Mouse (Mus musculus) gastrocnemius, adult 2 months (tissue): ENCODE measurements around the gene Epm2a. TPM values are rescaled to one million over a fixed set of nuclear protein-coding genes. Genes with fewer than 3 reads are reported as not detected.

ENCODE experiments used
- DNase-seq: peaks from one replicate; pipeline ENCODE4 v3.0.0; 2022
- H3K27ac ChIP-seq: fragments of 200-600 bp; 2 replicates; pipeline ENCODE4 v1.8.1; 2022; ENCODE audit warnings: mild to moderate bottlenecking
- H3K4me3 ChIP-seq: fragments of 200-600 bp; 2 replicates; pipeline ENCODE4 v1.8.1; 2022; ENCODE audit warnings: mild to moderate bottlenecking, moderate library complexity
- CTCF ChIP-seq: fragments of 200-600 bp; IDR thresholded peaks from 2 replicates; pipeline ENCODE4 v1.8.1; 2022; ENCODE audit warnings: antibody characterized with exemption, mild to moderate bottlenecking, moderate library complexity
- intact Hi-C: fragments of 180-260 bp; cut with DNase I; formaldehyde crosslinking; loops from one replicate; pipeline ENCODE4 v1.15.1; 2025
- total RNA-seq, 2 experiments: library from RNA; stranded (reverse); gene quantifications; 2 replicates each; pipeline ENCODE4 v1.2.3; 2021

The Epm2a gene
- total RNA-seq, 2 experiments from 2014 or later, result 90.9 to 91.5 TPM

GRCm38 (mm10) chr10:11449556-11450305 is 106.5 kb downstream of the Epm2a start:
- Histone ChIP-seq H3K27ac (no peak overlapping the region), H3K4me3 (no peak overlapping the region)
- TF ChIP-seq CTCF, result peak; percentile 82
- intact Hi-C loops, result loop anchor here (10.0 kb wide), 2 partner anchors 85 to 1165 kb away; no protein-coding TSS in a partner anchor
- DNase-seq, result peak; percentile 65

GRCm38 (mm10) chr10:11452537-11452936 is 109.3 kb downstream of the Epm2a start:
- Histone ChIP-seq H3K4me3 (no peak overlapping the region), H3K27ac (no peak overlapping the region)
- intact Hi-C loops, result loop anchor here (10.0 kb wide), 2 partner anchors 88 to 1162 kb away; no protein-coding TSS in a partner anchor
- TF ChIP-seq CTCF, result no peak
- DNase-seq, result no peak

- DNase-seq, result no peak
- intact Hi-C loops, result loop anchor here (10.0 kb wide), 2 partner anchors 93 to 1157 kb away; no protein-coding TSS in a partner anchor
- H3K4me3 ChIP-seq, result no peak overlapping the region
- no peak overlapping the region for H3K27ac ChIP-seq
- TF ChIP-seq CTCF, result peak; percentile 7; the same call in 1 of the 2 replicates
Measured at GRCm38 (mm10) chr10:11457445-11457844, 114.2 kb downstream of the Epm2a start.

- intact Hi-C loops, result no loop called here
Measured at GRCm38 (mm10) chr10:11491956-11492355, 148.8 kb downstream of the Epm2a start.

More at GRCm38 (mm10) chr10:11491956-11492355, 148.8 kb downstream of the Epm2a start:
- no peak for TF ChIP-seq CTCF
- peak; percentile 76 for DNase-seq
- Histone ChIP-seq H3K27ac (no peak overlapping the region), H3K4me3 (no peak overlapping the region)

Other genes with a start within 250 kb of the Epm2a start
- gene Shprh, start 194.0 kb upstream of the Epm2a start, total RNA-seq, result 1 to 10 TPM; 8.7 to 9.4 TPM
- gene Fbxo30, start 62.1 kb upstream of the Epm2a start, total RNA-seq, result 10 to 100 TPM; 15.6 to 17.2 TPM